Mouse (Mus musculus) intestine, embryonic 16.5 days (tissue): ENCODE data around the gene Helz. TPM values are rescaled to one million over a fixed set of nuclear protein-coding genes. Genes with fewer than 3 reads are reported as not detected.

Experiments used
- ATAC-seq: fragments of 200-750 bp; cut with Nextera tagmentation; 2 replicates; pipeline ENCODE4 v1.8.0; 2017; ENCODE audit warnings: moderate TSS enrichment, moderate library complexity
- H3K27ac ChIP-seq: fragments of 300-500 bp; sonication (generic); 2 replicates; pipeline ENCODE4 v1.5.1; 2014; ENCODE audit warnings: mild to moderate bottlenecking, low read length
- H3K27me3 ChIP-seq: fragments of 300-500 bp; sonication (generic); replicated peaks from 2 replicates; pipeline ENCODE4 v1.6.1; 2014; ENCODE audit warnings: low read length, control low read depth, mixed read lengths; ENCODE audit not compliant: control insufficient read depth, insufficient read depth
- H3K36me3 ChIP-seq: fragments of 300-500 bp; sonication (generic); 2 replicates; pipeline ENCODE4 v1.6.1; 2014; ENCODE audit warnings: low read length, control low read depth; ENCODE audit not compliant: control insufficient read depth, insufficient read depth
- H3K4me1 ChIP-seq: fragments of 300-500 bp; sonication (generic); 2 replicates; pipeline ENCODE4 v1.6.1; 2014; ENCODE audit warnings: low read length, control low read depth, mixed read lengths; ENCODE audit not compliant: control insufficient read depth, insufficient read depth
- H3K4me2 ChIP-seq: fragments of 300-500 bp; sonication (generic); 2 replicates; pipeline ENCODE4 v1.6.1; 2014; ENCODE audit warnings: low read depth, low read length, control low read depth
- H3K4me3 ChIP-seq: fragments of 300-500 bp; sonication (generic); 2 replicates; pipeline ENCODE4 v1.5.1; 2014; ENCODE audit warnings: mild to moderate bottlenecking, low read length
- H3K9ac ChIP-seq: fragments of 300-500 bp; sonication (generic); 2 replicates; pipeline ENCODE4 v1.6.1; 2014; ENCODE audit warnings: low read depth, low read length
- H3K9me3 ChIP-seq: fragments of 300-500 bp; sonication (generic); 2 replicates; pipeline ENCODE4 v1.6.1; 2016; ENCODE audit warnings: low read length, control low read depth; ENCODE audit not compliant: control insufficient read depth
- WGBS: fragments of 180-500 bp; shearing (Covaris S2); extraction: QIAGEN DNeasy Blood & Tissue Kit; methylation state at CpG from one replicate; pipeline ENCODE4 v1.1.7; 2014; 5-methylcytosine and 5-hydroxymethylcytosine counted together
- polyA plus RNA-seq: library from polyadenylated mRNA; unstranded; fragments of >200 nt; fragmentation: Nextera tagmentation; extraction: Ambion mirVana; gene quantifications from 2 replicates; pipeline ENCODE4 v1.2.1, GENCODE M21; 2015

The Helz gene
- polyA plus RNA-seq, 1 experiment from 2014 or later = 12.8 TPM

- Histone ChIP-seq H3K9ac (no peak overlapping the region), H3K9me3 (no peaks in the 10 kb centered on the region), H3K4me3 (no peak overlapping the region), H3K27me3 (no peaks in the 10 kb centered on the region), H3K36me3 (peaks cover 18% of the 10 kb centered on the region), H3K4me2 (no peak overlapping the region), H3K4me1 (no peaks in the 10 kb centered on the region), H3K27ac (no peak overlapping the region)
- WGBS = 69% methylated on average over 4 of the region's 4 CpGs
- no peak for ATAC-seq
Measured at GRCm38 (mm10) chr11:107668977-107669376, 121.2 kb downstream of the Helz start.

GRCm38 (mm10) chr11:107674006-107674405 is 126.3 kb downstream of the Helz start:
- no peak for ATAC-seq
- peaks cover 8% of the 10 kb centered on the region; the same call in 1 of the 2 replicates for H3K36me3 ChIP-seq

GRCm38 (mm10) chr11:107674601-107675000 is 126.9 kb downstream of the Helz start:
- 93% methylated on average over 8 of the region's 8 CpGs for WGBS
- peaks cover 8% of the 10 kb centered on the region; the same call in 1 of the 2 replicates for H3K36me3 ChIP-seq
- no peak overlapping the region for H3K4me2 ChIP-seq
- H3K27me3 ChIP-seq = no peaks in the 10 kb centered on the region
- H3K9me3 ChIP-seq = no peaks in the 10 kb centered on the region
- H3K4me1 ChIP-seq = 0 out of 2 replicates have a peak, but pooled peaks cover 4% of the 10 kb centered on the region
- no peak for ATAC-seq
- no peak overlapping the region for H3K4me3 ChIP-seq
- H3K27ac ChIP-seq = no peak overlapping the region
- no peak overlapping the region for H3K9ac ChIP-seq

More at GRCm38 (mm10) chr11:107674006-107674405, 126.3 kb downstream of the Helz start:
- H3K27me3 ChIP-seq = no peaks in the 10 kb centered on the region
- H3K9me3 ChIP-seq = no peaks in the 10 kb centered on the region
- H3K4me3 ChIP-seq = no peak overlapping the region
- 79% methylated on average over 5 of the region's 5 CpGs for WGBS
- no peak overlapping the region for H3K9ac ChIP-seq
- H3K27ac ChIP-seq = no peak overlapping the region
- H3K4me2 ChIP-seq = no peak overlapping the region
- 0 out of 2 replicates have a peak, but pooled peaks cover 4% of the 10 kb centered on the region for H3K4me1 ChIP-seq

GRCm38 (mm10) chr11:107675246-107675645 is 127.5 kb downstream of the Helz start:
- 85% methylated on average over 10 of the region's 10 CpGs for WGBS
- H3K36me3 ChIP-seq = peaks cover 8% of the 10 kb centered on the region; the same call in 1 of the 2 replicates

GRCm38 (mm10) chr11:107676207-107676940 is 128.6 kb downstream of the Helz start:
- Histone ChIP-seq H3K4me1 (0 out of 2 replicates have a peak, but pooled peaks cover 4% of the 10 kb centered on the region), H3K4me3 (no peak overlapping the region), H3K36me3 (0 out of 2 replicates have a peak, but pooled peaks cover 4% of the 10 kb centered on the region), H3K9ac (no peak overlapping the region), H3K4me2 (no peak overlapping the region), H3K27ac (no peak overlapping the region), H3K27me3 (no peaks in the 10 kb centered on the region), H3K9me3 (no peaks in the 10 kb centered on the region)
- no peak for ATAC-seq
- WGBS = 52% methylated on average over 17 of the region's 17 CpGs

More at GRCm38 (mm10) chr11:107675246-107675645, 127.5 kb downstream of the Helz start:
- no peak overlapping the region for H3K4me2 ChIP-seq
- ATAC-seq = no peak
- H3K27me3 ChIP-seq = no peaks in the 10 kb centered on the region
- 0 out of 2 replicates have a peak, but pooled peaks cover 4% of the 10 kb centered on the region for H3K4me1 ChIP-seq
- no peak overlapping the region for H3K27ac ChIP-seq
- no peak overlapping the region for H3K4me3 ChIP-seq
- no peaks in the 10 kb centered on the region for H3K9me3 ChIP-seq
- H3K9ac ChIP-seq = no peak overlapping the region

GRCm38 (mm10) chr11:107682694-107683355 is 135.1 kb downstream of the Helz start:
- Histone ChIP-seq H3K9ac (no peak overlapping the region), H3K9me3 (no peaks in the 10 kb centered on the region), H3K36me3 (no peaks in the 10 kb centered on the region; the same call in 1 of the 2 replicates), H3K4me3 (no peak overlapping the region), H3K27ac (no peak overlapping the region), H3K27me3 (no peaks in the 10 kb centered on the region), H3K4me2 (no peak overlapping the region), H3K4me1 (no peaks in the 10 kb centered on the region)
- 82% methylated on average over 9 of the region's 9 CpGs for WGBS
- ATAC-seq = no peak

GRCm38 (mm10) chr11:107683544-107684465 is 136.1 kb downstream of the Helz start:
- no peak for ATAC-seq
- WGBS = 78% methylated on average over 19 of the region's 19 CpGs
- Histone ChIP-seq H3K4me3 (no peak overlapping the region), H3K27ac (no peak overlapping the region), H3K36me3 (no peaks in the 10 kb centered on the region; the same call in 1 of the 2 replicates), H3K4me2 (no peak overlapping the region), H3K4me1 (no peaks in the 10 kb centered on the region), H3K9ac (no peak overlapping the region), H3K9me3 (no peaks in the 10 kb centered on the region), H3K27me3 (no peaks in the 10 kb centered on the region)

GRCm38 (mm10) chr11:107686290-107686689 is 138.6 kb downstream of the Helz start:
- Histone ChIP-seq H3K4me2 (no peak overlapping the region), H3K4me3 (no peak overlapping the region), H3K27me3 (no peaks in the 10 kb centered on the region), H3K27ac (no peak overlapping the region), H3K9me3 (no peaks in the 10 kb centered on the region), H3K36me3 (no peaks in the 10 kb centered on the region; the same call in 1 of the 2 replicates), H3K4me1 (no peaks in the 10 kb centered on the region), H3K9ac (no peak overlapping the region)
- 87% methylated on average over 20 of the region's 20 CpGs for WGBS
- ATAC-seq = no peak

GRCm38 (mm10) chr11:107688480-107688879 is 140.8 kb downstream of the Helz start:
- no peak overlapping the region for H3K4me3 ChIP-seq
- H3K36me3 ChIP-seq = no peaks in the 10 kb centered on the region; the same call in 1 of the 2 replicates
- no peak overlapping the region for H3K27ac ChIP-seq
- 91% methylated on average over 10 of the region's 10 CpGs for WGBS
- no peaks in the 10 kb centered on the region for H3K9me3 ChIP-seq
- H3K27me3 ChIP-seq = no peaks in the 10 kb centered on the region
- no peak for ATAC-seq
- H3K9ac ChIP-seq = no peak overlapping the region
- H3K4me2 ChIP-seq = no peak overlapping the region
- H3K4me1 ChIP-seq = no peaks in the 10 kb centered on the region
